Mouse (Mus musculus) testis, postnatal 14 days (tissue): ENCODE data around the gene Atrnl1.

ENCODE experiments used
- DNase-seq: peaks from one replicate; pipeline ENCODE4 v3.0.0; 2021; ENCODE audit warnings: low spot score

Gene Atrnl1

GRCm38 (mm10) chr19:58076961-58077371 lies 466.1 kb downstream of the Atrnl1 start:
- DNase-seq: no peak

- no peak for DNase-seq
These were observed 466.8 kb downstream of the Atrnl1 start for GRCm38 (mm10) chr19:58077529-58078070.

- DNase-seq: no peak
These were observed 469.3 kb downstream of the Atrnl1 start for GRCm38 (mm10) chr19:58080168-58080567.

GRCm38 (mm10) chr19:58082751-58083150 lies 471.9 kb downstream of the Atrnl1 start:
- no peak for DNase-seq

GRCm38 (mm10) chr19:58084826-58085225 lies 474.0 kb downstream of the Atrnl1 start:
- DNase-seq: no peak

- DNase-seq: no peak
These were observed 475.9 kb downstream of the Atrnl1 start for GRCm38 (mm10) chr19:58086734-58087133.

- DNase-seq: no peak
These were observed 477.1 kb downstream of the Atrnl1 start for GRCm38 (mm10) chr19:58087901-58088300.

- no peak for DNase-seq
These were observed 477.6 kb downstream of the Atrnl1 start for GRCm38 (mm10) chr19:58088433-58088832.

- no peak for DNase-seq
These were observed 481.1 kb downstream of the Atrnl1 start for GRCm38 (mm10) chr19:58091911-58092310.

- DNase-seq: no peak
These were observed 484.1 kb downstream of the Atrnl1 start for GRCm38 (mm10) chr19:58094781-58095543.

GRCm38 (mm10) chr19:58095776-58096175 lies 484.9 kb downstream of the Atrnl1 start:
- DNase-seq: no peak

- DNase-seq: no peak
These were observed 486.4 kb downstream of the Atrnl1 start for GRCm38 (mm10) chr19:58097195-58097594.

- no peak for DNase-seq
These were observed 488.7 kb downstream of the Atrnl1 start for GRCm38 (mm10) chr19:58099539-58099938.

- DNase-seq: no peak
These were observed 489.5 kb downstream of the Atrnl1 start for GRCm38 (mm10) chr19:58100381-58100780.

GRCm38 (mm10) chr19:58104544-58104943 lies 493.7 kb downstream of the Atrnl1 start:
- DNase-seq: no peak

GRCm38 (mm10) chr19:58107632-58108031 lies 496.8 kb downstream of the Atrnl1 start:
- DNase-seq: no peak

- no peak for DNase-seq
These were observed 499.7 kb downstream of the Atrnl1 start for GRCm38 (mm10) chr19:58110491-58110890.

- DNase-seq: no peak
These were observed 500.5 kb downstream of the Atrnl1 start for GRCm38 (mm10) chr19:58111291-58111690.

GRCm38 (mm10) chr19:58112151-58112550 lies 501.3 kb downstream of the Atrnl1 start:
- no peak for DNase-seq

GRCm38 (mm10) chr19:58113092-58113731 lies 502.4 kb downstream of the Atrnl1 start:
- no peak for DNase-seq

GRCm38 (mm10) chr19:58117595-58117994 lies 506.8 kb downstream of the Atrnl1 start:
- DNase-seq: no peak

GRCm38 (mm10) chr19:58118141-58118835 lies 507.5 kb downstream of the Atrnl1 start:
- DNase-seq: peak; percentile 68

GRCm38 (mm10) chr19:58118864-58119263 lies 508.0 kb downstream of the Atrnl1 start:
- peak; percentile 54 for DNase-seq
